Mouse (Mus musculus) cerebellum, adult 2 months (tissue): ENCODE results near the gene Romo1.
A peak's percentile ranks its signal among the peaks of the same experiment; 100 is the strongest.

Experiments used
- CTCF ChIP-seq: fragments of 200-500 bp; IDR thresholded peaks from 2 replicates; pipeline ENCODE4 v1.5.1; 2011; ENCODE audit warnings: low read depth, mild to moderate bottlenecking, control low read depth, low read length, moderate library complexity, borderline replicate concordance; ENCODE audit not compliant: insufficient read depth
- POLR2A ChIP-seq: fragments of 200-500 bp; IDR thresholded peaks from 2 replicates; pipeline ENCODE4 v1.6.1; 2011; ENCODE audit warnings: low read length, control low read depth, borderline replicate concordance; ENCODE audit not compliant: insufficient read depth

DNA sequence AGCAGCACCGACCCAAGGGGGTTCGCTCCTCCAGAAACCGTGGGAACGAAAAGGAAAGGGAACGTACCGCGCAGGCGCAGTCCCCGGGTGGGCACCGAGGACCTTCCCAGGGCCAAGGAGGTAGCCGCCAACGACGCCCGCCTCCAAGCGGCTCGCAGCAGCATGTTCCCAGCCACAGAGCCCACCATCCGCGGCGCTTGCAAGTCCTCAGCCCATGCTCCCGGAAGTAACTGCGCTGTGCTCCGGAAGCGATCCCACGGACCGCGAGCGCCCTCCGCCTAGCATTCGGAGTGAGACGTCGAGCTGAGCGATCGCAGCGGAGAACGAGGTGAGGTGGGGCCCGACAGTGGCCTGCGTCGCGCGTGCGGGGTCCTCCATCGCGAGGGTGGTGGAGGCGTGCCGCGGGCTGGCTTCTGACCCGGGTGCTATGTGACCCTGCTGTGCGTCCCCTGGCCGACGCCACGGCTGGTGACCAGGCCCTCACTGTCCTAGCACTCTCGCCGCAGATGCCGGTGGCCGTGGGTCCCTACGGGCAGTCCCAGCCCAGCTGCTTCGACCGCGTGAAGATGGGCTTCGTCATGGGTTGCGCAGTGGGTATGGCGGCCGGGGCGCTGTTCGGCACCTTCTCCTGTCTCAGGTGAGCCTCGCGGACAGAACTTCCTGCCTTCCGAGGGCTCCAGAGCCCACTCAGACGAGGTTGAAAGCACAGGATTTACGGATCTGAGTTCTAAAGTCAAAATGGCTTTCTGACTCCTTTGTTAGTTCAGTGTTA, at the start of gene Romo1, which contains the start of gene Nfs1:
- peak; percentile 9; the same call in 1 of the 2 replicates for TF ChIP-seq CTCF
- peak; percentile 70; the same call in 1 of the 2 replicates for TF ChIP-seq POLR2A
